Mouse (Mus musculus) small intestine, adult 2 months (tissue): ENCODE results near the gene Lrrc1. TPM values are rescaled to one million over a fixed set of nuclear protein-coding genes. Genes with fewer than 3 reads are reported as not detected.
A peak's percentile ranks its signal among the peaks of the same experiment; 100 is the strongest.
"Not testable (repeated sequence)": the region's sequence is repeated elsewhere in the genome, so short reads cannot be mapped to it uniquely, and the experiment has no call there.

Experiments used
- H3K27ac ChIP-seq: fragments of 200-500 bp; 2 replicates; pipeline ENCODE4 v1.5.1; 2012; ENCODE audit warnings: low read depth, low read length, control low read depth, inconsistent platforms; ENCODE audit not compliant: insufficient read depth
- H3K27me3 ChIP-seq: fragments of 200-500 bp; 2 replicates; pipeline ENCODE4 v1.6.1; 2012; ENCODE audit warnings: mild to moderate bottlenecking, moderate library complexity, low read length, inconsistent platforms; ENCODE audit not compliant: control insufficient read depth, insufficient read depth
- H3K36me3 ChIP-seq: fragments of 200-500 bp; 2 replicates; pipeline ENCODE4 v1.6.1; 2012; ENCODE audit warnings: mild to moderate bottlenecking, low read length, control low read depth, inconsistent platforms; ENCODE audit not compliant: control insufficient read depth, insufficient read depth
- H3K4me1 ChIP-seq: fragments of 200-500 bp; 2 replicates; pipeline ENCODE4 v1.6.1; 2012; ENCODE audit warnings: low read length, inconsistent platforms, mixed read lengths; ENCODE audit not compliant: control insufficient read depth, insufficient read depth, insufficient read length
- H3K4me3 ChIP-seq: fragments of 200-500 bp; 2 replicates; pipeline ENCODE4 v1.5.1; 2012; ENCODE audit warnings: low read depth, mild to moderate bottlenecking, control low read depth, inconsistent platforms, low read length, moderate library complexity
- CTCF ChIP-seq: fragments of 200-500 bp; IDR thresholded peaks from 2 replicates; pipeline ENCODE4 v1.5.1; 2012; ENCODE audit warnings: low read depth, mild to moderate bottlenecking, control low read depth, inconsistent platforms, low read length, moderate library complexity, mixed read lengths; ENCODE audit not compliant: insufficient replicate concordance, insufficient read length; ENCODE audit errors: extremely low read depth
- POLR2A ChIP-seq: fragments of 200-500 bp; IDR thresholded peaks from 2 replicates; pipeline ENCODE4 v1.6.1; 2012; ENCODE audit warnings: low read depth, mild to moderate bottlenecking, control low read depth, inconsistent platforms, low read length, moderate library complexity
- WGBS: fragments of 180-500 bp; shearing (Covaris S2); methylation state at CpG from one replicate; pipeline ENCODE4 v1.1.7; 2018; 5-methylcytosine and 5-hydroxymethylcytosine counted together
- polyA plus RNA-seq: library from polyadenylated mRNA; depleted of rRNA; stranded (reverse); fragments of >200 nt; gene quantifications from 2 replicates; pipeline ENCODE4 v1.2.3, GENCODE M21; 2012

The Lrrc1 gene
- polyA plus RNA-seq, 1 experiment = 112 TPM

DNA sequence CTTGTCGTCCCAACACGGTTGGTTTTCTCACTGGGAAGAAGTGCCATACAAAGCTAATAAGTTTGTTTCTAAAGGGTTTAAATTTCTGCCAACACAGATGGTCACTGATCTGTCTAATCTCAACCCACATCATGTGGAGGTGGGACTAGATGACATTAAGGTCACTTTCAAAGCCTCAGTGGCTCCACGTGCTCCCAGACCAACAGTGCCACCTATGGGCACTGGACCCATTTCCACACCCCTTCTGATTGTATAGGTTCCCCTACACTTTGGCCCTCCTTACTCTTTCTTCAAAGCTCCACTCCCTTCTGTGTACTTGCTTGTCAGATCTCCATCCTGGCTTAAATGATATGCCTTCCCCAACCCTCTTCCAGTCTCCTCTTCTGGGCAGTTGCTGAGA lies 35.2 kb upstream of the Lrrc1 start:
- WGBS = 66% methylated on average over 3 of the region's 3 CpGs

DNA sequence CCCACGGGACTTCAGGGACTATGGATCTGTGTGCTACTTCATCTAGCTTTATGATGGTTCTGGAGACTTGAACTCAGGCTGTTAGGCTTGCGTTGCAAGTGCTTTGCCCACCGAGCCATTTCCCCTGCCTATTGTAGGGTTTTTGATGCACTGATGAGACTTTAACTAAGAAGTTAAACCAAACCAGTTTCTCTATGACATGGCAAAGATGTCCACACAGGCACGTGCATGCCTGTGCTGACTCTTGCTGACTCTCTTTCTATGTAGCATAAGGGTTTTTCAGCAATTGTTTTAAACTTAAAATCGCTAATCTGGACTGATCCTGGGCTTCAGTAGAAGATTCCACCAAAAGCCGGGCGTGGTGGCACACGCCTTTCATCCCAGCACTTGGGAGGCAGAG lies 33.3 kb upstream of the Lrrc1 start:
- Histone ChIP-seq H3K27me3 (no peaks in the 10 kb centered on the region; the same call in 1 of the 2 replicates), H3K4me3 (no peak overlapping the region), H3K4me1 (no peaks in the 10 kb centered on the region), H3K36me3 (no peaks in the 10 kb centered on the region), H3K27ac (no peak overlapping the region)
- TF ChIP-seq CTCF (no peak), POLR2A (no peak)
- WGBS = 92% methylated on average over 8 of the region's 8 CpGs

More for the DNA sequence above, 35.2 kb upstream of the Lrrc1 start:
- H3K4me1 ChIP-seq = peaks cover 4% of the 10 kb centered on the region; the same call in 1 of the 2 replicates
- H3K27ac ChIP-seq = no peak overlapping the region
- H3K27me3 ChIP-seq = no peaks in the 10 kb centered on the region; the same call in 1 of the 2 replicates
- TF ChIP-seq POLR2A = no peak
- TF ChIP-seq CTCF = peak; percentile 54; the same call in 1 of the 2 replicates
- no peaks in the 10 kb centered on the region for H3K36me3 ChIP-seq
- no peak overlapping the region for H3K4me3 ChIP-seq

DNA sequence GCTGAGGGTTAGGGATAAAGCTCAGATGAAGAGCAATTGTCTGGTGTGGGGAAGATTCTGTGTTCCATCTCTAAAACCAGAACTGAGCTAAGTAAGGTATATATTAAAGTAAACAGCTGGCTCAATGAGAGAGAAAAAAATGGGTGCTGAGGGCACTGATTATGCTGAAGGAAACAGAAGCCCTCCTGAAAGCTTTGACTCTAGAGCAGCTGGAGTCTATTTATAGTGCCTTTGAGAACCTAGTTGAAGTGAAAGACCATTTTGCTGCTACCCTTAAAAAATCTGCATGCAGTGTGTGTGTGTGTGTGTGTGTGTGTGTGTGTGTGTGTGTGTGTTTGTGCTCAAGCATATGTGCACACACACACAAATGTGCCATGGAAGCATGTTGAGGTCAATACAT lies 32.7 kb upstream of the Lrrc1 start:
- Histone ChIP-seq H3K36me3 (no peaks in the 10 kb centered on the region), H3K4me3 (no peak overlapping the region), H3K27me3 (no peaks in the 10 kb centered on the region; the same call in 1 of the 2 replicates), H3K27ac (no peak overlapping the region), H3K4me1 (no peaks in the 10 kb centered on the region)
- TF ChIP-seq CTCF = no peak
- TF ChIP-seq POLR2A = no peak

DNA sequence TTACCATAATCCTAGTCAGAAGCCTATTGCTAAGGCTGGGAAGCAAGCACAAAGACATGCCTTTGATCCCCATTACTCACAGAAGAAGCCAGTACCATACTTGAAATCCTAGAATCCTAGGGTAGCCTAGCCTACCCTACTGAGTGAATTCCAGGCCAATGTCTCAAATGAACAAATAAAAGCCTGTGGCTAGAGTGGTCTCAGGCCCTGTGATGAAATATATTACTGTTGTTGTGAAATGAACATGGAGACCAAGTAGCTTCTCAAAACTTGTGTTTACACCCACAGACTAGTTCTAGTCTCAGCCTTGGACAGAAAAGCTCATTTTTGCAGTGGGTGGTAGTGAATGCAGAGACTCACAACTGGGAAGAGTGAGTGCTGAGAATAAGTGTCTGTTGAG lies 31.6 kb upstream of the Lrrc1 start:
- Histone ChIP-seq H3K36me3 (no peaks in the 10 kb centered on the region), H3K27ac (no peak overlapping the region), H3K4me1 (no peaks in the 10 kb centered on the region), H3K27me3 (no peaks in the 10 kb centered on the region; the same call in 1 of the 2 replicates), H3K4me3 (no peak overlapping the region)
- TF ChIP-seq POLR2A = no peak
- TF ChIP-seq CTCF = no peak

DNA sequence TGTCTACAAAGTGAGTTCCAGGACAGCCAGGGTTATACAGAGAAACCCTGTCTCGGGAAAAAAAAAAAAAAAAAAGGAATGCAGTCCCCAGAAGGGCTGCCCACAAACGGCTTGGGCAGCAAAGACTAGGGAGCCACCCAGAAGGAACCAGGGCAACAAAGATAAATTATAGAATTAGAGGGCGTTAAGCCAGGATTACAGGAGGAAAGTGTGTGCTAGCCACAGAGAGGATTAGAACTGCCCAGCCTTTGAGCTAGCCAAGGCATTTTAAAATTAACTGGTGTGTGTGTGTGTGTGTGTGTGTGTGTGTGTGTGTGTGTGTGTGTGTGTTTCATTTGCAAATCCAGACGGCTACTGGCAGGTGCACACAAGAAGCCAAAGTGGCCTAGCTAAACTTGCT lies 30.3 kb upstream of the Lrrc1 start:
- 46% methylated on average over 4 of the region's 4 CpGs for WGBS
- H3K27ac ChIP-seq, H3K4me3 ChIP-seq, H3K27me3 ChIP-seq, H3K4me1 ChIP-seq, H3K36me3 ChIP-seq: not testable (repeated sequence)

DNA sequence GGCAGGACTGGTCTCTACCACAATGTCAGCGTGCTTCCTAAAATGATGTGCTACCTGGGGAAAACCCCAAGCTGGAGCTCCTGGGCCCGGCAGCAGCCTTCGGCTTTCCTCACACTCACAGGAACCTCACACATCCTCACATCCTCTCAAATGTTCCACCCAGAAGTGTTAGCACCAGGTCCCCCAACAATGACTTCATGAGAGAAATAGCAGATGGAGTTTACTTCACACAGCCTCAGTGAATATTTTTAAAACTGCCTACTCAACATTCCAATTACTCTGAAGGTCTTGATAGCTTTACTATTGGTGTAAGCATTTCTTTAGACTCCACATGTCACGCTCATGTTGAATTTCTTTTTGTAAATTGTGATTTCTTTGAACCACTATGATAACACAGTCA lies 27.2 kb upstream of the Lrrc1 start:
- Histone ChIP-seq H3K4me1 (no peaks in the 10 kb centered on the region), H3K4me3 (no peak overlapping the region), H3K27ac (no peak overlapping the region), H3K36me3 (no peaks in the 10 kb centered on the region), H3K27me3 (no peaks in the 10 kb centered on the region)
- 82% methylated on average over 4 of the region's 4 CpGs for WGBS
- no peak for TF ChIP-seq POLR2A

DNA sequence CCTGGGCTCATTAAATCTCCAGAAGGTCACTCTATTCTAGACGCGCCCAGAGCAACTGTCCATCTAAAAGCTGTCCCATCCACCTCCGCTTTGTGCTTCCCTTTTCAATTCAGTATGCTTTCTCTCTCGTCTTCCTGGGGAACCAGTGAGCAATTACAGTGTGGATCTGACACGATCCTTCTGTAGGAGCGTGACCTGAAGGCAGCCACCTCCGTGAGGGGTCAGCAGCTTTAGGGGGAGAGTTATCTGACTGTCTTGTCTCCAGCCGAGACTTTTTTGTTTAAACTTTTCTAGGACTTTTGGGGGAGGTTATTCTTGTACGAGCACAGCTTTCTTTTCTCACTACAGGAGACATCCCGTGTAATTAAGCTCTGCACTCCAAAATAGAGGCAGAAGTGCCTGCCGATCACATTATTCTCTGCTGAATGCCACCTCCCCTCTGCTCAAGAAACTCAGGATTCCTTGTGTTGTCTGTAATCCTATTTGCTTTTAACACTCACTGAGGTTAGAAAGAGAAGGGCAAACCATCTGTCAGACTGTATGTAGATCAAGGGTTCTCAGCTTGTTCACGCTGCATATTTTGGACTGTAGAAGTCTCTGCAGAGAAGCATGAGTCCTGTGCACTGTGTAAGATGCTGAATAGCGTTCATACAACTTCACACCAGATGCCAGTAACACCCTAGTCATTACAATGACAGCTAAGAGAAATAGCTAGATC lies 24.3 kb upstream of the Lrrc1 start:
- 71% methylated on average over 13 of the region's 13 CpGs for WGBS
- Histone ChIP-seq H3K27me3 (no peaks in the 10 kb centered on the region), H3K36me3 (no peaks in the 10 kb centered on the region), H3K4me1 (no peaks in the 10 kb centered on the region), H3K27ac (no peak overlapping the region), H3K4me3 (no peak overlapping the region)
- TF ChIP-seq POLR2A = no peak

DNA sequence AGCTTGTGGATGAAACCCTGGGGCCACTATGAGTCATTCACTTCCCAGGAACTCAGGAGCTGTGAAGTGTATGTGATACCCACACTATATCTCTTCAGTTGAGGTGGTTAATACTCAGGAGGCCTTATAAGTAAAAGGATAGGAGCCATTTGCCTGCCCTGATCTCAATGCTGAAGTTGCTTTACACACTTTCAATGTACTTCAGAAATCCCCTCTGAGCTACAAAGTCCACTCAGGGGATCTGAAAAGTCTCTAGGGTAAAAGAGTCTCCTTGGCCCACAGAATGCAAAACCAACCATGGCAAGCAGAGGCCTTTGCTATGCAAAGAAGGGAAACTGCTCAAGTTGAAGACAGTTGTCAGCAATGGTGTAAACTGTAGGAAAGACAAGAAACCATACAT lies 17.2 kb upstream of the Lrrc1 start:
- no peaks in the 10 kb centered on the region for H3K27me3 ChIP-seq
- TF ChIP-seq CTCF (no peak), POLR2A (no peak)
- no peaks in the 10 kb centered on the region for H3K36me3 ChIP-seq
- no peak overlapping the region for H3K4me3 ChIP-seq
- no peak overlapping the region for H3K27ac ChIP-seq
- peaks cover 2% of the 10 kb centered on the region; the same call in 1 of the 2 replicates for H3K4me1 ChIP-seq
